Mouse (Mus musculus) bone marrow, adult 2 months (tissue): Measurements from ENCODE around the gene 4930523C07Rik.

Experiments used
- CTCF ChIP-seq: fragments of 200-500 bp; IDR thresholded peaks from 2 replicates; pipeline ENCODE4 v1.5.1; 2011; ENCODE audit warnings: low read length, control low read depth; ENCODE audit not compliant: control insufficient read depth, insufficient read depth
- POLR2A ChIP-seq: fragments of 200-500 bp; IDR thresholded peaks from 2 replicates; pipeline ENCODE4 v1.6.1; 2011; ENCODE audit warnings: low read depth, mild to moderate bottlenecking, control low read depth, low read length, borderline replicate concordance; ENCODE audit not compliant: control insufficient read depth

DNA sequence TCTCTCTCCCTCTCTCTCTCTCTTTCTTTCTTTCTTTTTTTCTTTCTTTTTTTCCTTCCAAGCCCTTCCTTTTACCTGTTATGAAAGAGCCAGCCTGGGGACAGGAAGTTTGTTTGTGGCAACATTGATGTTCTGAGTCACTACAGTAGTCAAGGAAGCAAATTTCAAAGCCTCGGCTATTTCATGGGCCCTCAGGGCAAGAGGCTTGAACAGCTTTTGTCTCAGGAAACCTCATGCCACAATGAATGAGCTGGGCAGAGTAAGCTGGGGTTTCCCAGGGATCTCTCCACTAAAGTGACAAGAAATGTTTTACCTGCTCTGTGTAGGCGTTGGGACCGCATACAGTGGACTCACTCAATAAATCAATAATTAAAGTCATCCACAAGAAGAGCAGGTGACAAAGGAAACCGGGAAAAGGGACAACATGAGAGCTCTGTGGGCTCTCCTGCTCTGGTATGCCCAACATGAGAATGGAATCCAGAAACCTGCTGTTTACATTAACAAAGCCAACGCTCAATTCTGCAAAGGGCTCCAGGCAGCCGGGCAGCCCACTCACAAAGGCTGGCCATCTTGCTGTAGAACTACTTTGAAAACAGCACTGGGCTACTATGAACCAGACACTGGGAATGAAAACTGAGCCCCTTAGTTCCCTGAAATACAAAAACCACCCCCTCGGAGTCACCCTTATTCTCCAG, 4.1 kb upstream of the 4930523C07Rik start:
- TF ChIP-seq CTCF = no peak
- TF ChIP-seq POLR2A = no peak
